Mouse (Mus musculus) urinary bladder, postnatal 4 days (tissue): ENCODE results near the gene Scamp1.
"Not testable (repeated sequence)": the region's sequence is repeated elsewhere in the genome, so short reads cannot be mapped to it uniquely, and the experiment has no call there.

Experiments
- DNase-seq, 2 experiments: peaks; one replicate each; pipeline ENCODE4 v3.0.0; 2021 to 2022; ENCODE audit warnings: low spot score in 2 of 2

The Scamp1 gene

DNA sequence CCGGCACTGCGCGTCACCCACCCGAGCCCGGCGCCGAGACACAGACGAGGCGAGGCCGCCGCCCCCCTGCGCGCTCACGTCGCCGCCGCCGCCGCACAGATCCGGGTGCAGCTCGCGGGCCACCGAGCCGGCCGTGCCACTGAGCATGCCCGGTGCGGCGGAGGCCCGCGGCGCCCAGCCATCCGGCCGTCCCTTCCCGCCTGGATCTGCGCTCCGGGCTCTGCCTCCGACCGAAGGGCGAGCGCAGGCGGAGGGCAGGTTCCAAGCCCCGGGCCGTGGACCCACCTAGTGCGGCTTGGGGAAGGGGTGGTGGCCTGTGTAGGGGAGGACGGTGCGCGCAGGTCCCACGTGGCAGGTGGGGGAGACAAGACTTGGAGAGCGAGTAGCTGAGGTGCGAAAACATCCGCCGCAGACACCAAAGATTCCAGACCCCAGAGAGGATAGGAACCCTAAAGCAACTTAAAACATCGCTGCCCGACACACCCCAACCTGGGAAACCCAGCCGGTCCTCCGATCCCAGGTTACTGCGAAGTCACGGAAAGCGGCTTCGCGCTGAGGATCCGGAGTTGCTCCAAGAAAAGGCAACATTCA is at the start of gene Scamp1:
Gene Scamp1, minus strand, starts transcription at position 577 of the 591 bp plus-strand sequence.
- peak; percentile 86 to 88 for DNase-seq

DNA sequence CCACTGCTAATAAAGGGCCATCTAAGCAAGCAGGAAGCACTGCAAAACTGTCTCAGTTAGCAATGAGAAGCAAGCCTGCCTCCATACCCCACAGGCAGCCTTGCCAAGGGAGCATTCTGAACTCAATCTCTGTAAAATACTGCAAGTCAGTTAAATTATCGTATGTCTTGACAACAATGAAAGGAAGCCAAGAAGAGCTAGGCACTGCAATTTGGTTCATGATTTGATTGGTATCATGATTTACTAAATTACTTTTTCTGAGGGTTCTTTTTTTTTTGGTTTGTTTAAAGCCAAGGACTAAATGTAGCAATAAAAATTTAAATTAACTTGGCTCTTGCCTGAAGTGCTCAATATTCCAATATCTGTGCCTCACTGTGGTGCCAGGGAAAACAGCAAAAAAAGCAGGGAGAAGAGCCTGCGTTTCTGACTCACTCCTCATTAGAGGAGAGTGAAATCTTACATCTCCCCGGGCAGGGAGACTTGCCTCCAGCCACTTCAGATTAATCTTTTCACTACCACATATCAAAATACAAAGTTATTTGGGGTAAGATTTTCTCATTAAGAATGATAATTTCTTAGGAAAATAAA is 44.8 kb upstream of the Scamp1 start:
- no peak for DNase-seq

DNA sequence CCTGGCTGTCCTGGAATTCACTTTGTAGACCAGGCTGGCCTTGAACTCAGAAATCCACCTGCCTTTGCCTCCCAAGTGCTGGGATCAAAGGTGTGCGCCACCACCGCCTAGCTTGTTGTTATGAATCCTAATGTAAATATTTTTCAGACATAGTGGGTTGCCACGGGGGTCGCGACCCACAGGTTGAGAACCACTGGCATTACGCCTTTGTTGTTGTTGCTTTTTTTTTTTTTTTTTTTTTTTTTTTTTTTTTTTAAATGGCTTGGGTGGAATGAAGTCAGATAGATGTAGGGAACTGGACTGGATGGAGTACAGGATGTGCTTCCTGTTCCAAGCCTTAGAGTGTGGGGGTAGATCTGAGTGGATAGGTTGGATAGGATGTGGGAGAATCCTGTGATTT is 43.3 kb upstream of the Scamp1 start:
- not testable (repeated sequence) for DNase-seq

DNA sequence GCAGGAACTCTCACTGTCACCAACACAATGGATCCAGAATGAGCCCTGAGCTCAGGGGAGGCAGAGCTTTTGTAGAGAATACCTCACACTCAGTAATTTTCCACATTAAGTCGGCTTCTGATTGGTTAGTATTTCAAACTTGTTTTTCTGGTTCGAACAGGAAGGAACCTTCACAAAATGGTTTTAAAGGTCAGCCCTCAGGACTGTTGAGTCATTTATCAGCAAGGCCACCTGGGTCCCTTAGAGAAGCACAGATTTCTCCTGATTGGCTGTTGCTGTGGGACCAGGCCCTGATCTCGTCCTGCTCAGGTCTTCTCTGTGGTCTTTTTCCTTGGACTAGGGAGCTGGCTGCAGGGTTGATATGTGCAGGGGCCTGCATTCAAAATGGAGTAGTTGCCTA is 42.4 kb upstream of the Scamp1 start:
- no peak for DNase-seq

DNA sequence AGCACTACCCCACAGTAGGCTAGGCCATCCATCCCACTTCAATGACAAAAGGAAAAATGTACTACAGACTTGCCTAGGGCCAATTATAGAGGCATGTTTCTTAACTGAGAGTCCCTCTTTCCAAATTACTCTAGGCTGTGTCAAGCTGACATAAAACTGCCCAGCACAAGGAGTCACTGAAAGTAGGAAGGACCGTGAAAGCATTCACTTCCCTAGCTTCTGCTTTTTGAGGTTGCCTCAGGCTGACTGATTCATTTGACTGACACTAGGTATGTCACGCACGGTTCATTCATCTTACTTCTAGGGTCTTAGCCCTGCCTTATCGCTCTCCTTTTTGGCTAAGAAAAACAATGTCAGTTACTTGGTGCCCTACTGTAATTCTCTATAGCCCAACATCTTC is 36.8 kb upstream of the Scamp1 start:
- no peak for DNase-seq

DNA sequence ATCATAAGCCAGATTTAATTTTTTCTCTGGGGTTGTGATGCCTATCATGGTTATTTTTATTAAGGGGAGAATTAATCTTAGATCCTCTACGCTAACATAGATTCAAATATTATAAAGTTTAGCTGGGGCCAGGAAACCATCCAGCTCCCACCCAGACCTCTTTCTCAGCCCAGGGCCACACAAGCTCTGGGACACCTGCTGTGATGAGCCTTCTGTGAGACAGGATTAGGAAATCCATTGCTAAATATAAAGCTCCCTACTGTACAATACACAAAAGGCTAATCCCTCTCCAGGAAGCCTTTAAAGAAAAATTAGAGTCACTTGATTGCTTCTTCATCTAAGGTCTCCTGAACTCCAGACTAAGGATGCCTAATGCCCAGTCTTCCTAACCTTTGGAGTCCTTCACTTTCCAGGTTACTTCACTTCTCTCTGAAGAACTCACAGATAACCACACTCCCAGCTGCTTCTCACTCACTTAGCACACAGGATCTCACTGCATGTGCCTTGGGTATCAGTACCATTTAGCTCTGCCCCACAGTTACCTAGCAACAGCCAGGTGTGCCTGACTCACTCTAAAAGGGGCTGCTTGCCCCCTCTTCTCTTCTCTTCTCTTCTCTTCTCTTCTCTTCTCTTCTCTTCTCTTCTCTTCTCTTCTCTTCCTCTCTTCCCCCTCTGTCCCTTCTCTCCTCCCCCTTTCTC is 35.6 kb upstream of the Scamp1 start:
- DNase-seq: no peak

DNA sequence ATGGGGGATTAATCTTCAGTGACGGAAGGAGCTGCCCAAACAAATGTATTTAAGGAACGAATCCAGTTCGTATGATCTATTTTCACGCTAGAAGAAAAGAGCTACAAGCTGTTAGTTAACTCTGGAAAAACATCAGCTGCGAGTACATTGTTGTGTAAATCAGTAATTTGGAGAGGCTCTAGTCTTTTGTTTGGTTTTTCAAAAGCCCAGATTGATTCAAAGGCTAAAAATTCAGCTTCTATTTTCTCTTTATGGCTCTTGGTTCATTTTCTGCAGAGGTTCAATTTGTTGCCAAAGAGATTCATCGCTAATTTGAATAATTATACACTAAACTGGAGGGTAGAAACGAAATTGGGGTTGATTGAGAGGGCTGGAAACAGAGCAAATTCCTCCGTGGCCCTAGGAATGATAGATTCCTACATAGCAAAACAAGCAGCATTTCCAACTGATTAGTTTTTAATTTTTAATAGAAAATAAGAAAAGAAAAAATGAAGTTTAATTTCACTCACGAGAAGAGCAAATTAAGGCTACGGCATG is 31.4 kb upstream of the Scamp1 start:
- no peak for DNase-seq

DNA sequence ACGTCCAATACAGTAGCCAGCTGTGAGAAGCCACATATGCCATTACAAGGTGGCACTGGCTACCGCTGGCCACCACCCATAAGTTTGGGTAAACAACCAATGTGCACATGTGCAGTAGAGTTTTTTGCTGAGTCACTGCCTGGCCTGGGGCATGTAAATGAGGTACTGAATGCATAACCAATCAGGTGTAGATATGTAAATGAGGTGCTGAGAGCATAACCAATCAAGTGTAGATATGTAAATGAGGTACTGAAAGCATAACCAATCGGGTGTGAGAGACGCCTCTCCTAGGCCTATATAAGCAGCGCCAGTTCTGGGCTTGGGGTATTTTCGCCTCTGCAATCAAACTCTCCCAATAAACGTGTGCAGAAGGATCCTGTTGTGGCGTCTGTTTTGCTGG is 27.2 kb upstream of the Scamp1 start:
- not testable (repeated sequence) for DNase-seq

DNA sequence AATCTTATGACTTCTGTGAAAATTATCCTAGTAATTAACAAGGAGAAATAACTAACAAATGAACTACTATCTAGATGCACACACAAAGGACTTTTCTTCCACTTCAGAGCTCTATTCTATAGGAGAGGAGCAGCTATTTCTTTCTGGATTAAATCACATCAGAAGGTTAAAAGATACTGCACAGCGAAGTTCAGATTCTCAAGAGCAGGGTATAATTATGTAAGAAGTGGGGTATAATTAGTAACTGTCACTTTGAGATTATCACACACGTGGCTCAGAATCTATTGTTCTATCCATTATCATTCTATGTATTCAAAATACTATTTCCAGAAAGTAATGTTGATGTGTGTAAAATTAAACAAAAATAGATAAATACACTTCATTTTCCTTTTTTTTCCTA is 22.6 kb upstream of the Scamp1 start:
- DNase-seq: no peak

DNA sequence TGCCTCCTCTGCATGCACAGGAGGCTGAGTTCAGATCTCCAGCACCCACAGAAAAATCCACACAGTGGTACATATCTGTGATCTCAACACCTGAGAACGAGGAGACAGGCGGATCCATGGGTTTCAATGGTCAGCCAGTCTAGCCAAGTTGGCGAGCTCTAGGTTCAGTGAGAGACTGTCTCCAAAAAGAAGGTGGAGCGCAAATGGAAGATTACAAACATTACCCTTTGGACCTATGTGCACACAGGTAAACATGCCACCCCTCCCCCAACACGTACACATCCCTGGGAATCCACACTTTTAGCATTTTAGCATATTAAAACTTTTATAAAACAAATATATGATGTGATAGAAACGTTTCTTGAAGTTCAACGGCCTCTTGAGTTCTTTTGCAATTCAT is 21.9 kb upstream of the Scamp1 start:
- DNase-seq: no peak

DNA sequence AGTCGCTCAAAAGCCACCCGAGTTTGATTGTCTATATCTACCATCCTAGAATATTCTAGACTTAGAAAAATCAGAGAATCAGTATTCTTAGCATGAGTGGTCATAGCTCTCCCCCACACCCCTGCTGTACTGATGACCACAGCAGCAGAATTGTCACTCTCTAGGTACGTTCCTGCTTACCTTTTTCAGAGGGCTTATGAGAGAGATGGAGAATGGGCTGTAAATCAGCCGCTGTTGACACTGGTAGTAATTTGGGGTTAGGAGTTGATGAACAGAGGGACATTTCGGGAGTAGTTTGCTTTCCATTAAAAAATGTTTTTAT is 21.3 kb upstream of the Scamp1 start:
- no peak for DNase-seq

DNA sequence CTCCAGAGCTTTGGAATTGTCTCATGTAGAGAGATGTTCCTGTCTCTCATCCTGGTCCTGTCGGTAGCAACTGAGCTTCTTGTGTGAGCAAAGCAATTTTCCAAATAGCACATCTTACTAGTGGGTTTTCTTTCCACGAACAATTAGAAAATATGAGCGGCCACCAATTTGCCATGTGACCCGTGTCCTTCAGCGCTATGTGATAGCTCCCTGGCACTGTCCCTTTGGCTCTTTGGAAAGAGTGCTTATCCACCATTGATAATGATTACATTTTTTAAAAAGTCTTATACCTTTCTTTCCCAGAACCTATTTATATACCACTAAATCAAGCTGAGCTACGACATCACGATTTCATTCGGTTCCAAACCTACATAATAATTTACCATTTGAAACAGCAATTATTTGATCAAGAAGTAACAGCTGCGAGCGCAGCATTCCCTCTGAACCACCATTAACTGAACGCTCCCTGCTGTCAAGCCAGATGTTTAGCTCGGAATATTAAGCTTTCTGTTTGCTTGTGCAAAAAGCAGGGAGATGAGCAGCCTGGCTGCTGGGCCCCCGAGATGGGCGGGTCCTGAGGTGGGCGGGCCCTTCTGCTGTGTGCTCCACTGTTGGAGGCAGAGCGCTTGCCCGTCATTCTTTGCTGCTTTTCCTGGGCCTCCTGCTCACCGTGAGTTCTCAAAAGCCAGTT is 20.8 kb upstream of the Scamp1 start:
- DNase-seq: no peak

DNA sequence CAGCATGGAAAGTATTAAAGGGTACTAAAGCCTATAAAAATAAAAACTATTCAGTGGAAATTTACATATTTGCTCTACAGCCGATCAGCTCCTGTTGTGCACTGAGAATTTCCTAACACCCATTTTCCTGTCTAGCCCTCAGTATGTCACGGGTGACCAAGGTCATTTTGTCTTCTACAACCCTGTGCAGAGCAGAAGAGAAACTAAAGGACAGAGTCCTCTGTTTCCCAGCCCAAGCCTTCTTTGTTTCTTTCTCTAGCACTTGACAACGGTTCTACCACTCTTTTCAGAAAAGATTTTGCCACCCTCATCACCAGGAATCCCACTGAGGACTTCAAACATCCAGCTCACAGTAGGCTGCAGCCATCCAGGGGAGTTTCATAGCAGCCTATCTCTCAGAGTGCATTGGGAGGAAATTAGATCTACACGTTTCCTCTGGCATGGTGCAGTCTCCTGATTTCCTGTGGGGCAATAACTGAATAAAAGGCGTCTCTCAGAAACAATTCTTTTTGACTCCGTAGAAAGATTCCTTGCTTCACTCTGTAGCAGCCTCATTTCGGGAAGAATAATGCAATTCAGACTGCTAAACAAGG is 15.4 kb upstream of the Scamp1 start:
- DNase-seq: no peak

DNA sequence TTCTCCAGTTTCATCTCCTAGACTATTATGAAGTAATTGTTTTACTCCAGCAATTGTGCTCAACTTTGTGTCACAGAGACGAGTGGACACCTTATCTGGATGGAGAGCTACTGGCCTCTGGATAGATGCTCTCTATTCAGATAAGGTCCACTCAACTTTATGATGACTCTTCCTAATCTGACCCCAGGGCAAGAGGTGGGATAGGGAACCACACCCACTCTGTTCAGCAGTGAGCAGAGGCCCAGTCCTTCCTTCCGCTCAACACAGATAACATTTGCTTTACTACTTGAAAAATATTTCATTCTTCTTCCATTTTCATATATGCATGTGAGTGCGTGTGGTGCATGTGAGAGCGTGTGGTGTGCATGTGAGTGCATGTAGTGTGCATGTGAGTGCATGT is 14.6 kb upstream of the Scamp1 start:
- DNase-seq: no peak

DNA sequence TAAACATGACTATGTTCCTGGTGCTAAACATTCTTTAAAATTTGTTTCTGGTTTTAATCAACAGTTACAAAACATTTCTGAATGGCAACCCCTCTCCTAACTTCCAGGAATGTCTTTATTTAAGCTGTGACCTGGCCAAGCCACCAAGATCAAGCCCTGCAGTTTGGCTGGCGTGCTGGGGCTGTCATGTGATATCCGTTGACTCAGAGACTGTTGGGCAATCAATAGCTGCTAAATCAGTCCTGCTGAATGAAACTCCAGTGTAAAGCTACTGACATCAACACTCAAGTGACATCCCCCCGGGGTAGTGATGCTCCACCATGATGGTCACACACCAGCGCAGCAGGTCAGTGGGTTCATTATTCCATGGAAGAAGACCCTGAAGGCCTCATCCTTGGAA is 12.7 kb upstream of the Scamp1 start:
- DNase-seq: no peak

DNA sequence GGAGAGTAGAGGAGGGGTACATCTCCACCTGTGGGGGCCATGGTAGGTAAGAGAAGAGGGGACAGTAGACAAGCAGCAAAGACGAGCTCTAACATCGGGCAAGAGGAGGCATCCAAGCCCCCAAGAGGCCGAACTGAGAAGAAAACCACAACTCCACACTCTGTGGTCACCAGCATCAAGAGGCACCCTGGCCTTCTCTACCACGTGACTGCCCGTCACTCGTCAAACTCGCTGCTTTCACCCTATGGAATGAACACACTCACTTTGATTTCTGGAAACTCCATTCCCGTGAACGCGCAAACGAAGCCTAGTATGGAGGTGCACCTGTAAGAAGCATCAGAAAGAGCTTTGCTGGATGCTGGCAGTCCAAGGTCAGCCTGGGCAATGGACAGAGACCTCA is 10.7 kb upstream of the Scamp1 start:
- no peak for DNase-seq

DNA sequence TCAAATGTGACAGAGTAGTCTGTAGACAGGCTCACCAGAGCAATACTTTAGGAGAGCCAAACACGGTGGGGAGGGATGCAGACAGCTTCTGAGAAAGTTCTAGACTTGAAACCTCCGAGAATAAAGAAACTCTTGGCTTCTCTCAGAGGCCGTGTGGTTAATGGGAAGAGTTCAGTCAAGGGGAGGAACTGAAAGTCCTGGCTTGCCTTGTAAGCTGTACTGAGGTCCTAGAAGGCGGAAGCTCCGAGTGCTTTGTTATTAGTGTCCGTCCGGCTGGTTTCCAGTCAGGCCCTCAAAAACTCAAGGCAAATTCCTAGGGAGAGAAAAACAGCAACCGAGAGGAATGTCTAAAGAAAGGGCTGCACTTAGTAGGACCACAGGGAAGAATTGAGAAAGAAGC is 10.3 kb upstream of the Scamp1 start:
- no peak for DNase-seq

DNA sequence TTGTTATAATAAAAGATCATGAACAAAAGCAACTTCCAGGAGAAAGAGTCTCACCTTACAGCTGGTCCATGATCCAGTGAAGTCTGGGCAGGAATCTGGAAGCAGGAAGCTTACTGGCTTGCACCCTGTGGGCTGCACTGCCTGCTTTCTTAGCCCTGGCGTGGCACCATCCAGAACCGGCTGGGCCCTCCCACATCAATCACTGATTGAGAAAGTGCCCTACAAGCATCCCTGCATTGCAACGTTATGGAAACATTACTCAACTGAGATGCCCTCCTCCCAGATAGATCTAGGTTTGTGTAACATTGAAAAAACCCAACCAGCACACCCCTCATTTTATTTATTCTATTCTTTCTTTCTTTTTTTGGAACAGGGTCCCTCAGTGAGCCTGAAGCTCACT is 9.2 kb upstream of the Scamp1 start:
- DNase-seq: no peak

DNA sequence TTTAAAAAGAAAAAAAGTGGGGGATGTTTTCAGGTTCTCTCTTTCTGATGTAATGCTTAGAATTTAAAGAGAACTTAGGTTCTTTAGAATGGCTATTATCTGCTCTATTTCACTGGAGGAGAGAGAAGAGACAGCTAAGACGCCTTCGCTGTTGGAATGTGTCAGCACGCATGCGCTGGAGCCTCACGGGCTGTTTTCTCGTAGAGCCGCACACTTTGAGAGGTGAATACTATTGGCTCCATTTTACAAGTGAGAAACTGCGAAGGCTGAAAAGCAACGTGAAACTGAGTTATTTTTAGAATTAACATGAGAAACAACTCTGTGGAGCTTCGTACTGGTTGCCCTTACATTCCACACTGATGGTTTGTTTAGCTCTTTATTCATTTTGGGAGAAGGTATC is 8.3 kb upstream of the Scamp1 start:
- no peak for DNase-seq

DNA sequence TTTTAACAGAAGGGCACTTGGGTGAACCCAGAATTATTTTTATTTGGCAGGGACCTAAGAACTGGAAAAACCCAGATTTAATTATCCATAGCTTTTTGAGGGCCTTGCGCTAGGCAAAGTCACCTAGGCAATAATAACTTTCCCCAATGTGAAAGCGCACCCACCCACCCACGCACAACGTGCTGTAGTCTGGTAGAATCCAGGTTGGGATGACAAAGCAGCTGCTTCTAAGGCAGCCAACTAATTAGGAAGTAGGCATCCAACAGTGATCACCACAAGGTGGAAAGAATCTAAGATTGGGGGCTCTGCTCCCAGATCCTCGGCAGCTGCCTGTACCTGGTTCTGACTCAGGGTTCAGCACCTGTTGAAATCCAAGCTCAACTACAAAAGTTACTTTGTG is 538 bp upstream of the Scamp1 start:
- DNase-seq: no peak

DNA sequence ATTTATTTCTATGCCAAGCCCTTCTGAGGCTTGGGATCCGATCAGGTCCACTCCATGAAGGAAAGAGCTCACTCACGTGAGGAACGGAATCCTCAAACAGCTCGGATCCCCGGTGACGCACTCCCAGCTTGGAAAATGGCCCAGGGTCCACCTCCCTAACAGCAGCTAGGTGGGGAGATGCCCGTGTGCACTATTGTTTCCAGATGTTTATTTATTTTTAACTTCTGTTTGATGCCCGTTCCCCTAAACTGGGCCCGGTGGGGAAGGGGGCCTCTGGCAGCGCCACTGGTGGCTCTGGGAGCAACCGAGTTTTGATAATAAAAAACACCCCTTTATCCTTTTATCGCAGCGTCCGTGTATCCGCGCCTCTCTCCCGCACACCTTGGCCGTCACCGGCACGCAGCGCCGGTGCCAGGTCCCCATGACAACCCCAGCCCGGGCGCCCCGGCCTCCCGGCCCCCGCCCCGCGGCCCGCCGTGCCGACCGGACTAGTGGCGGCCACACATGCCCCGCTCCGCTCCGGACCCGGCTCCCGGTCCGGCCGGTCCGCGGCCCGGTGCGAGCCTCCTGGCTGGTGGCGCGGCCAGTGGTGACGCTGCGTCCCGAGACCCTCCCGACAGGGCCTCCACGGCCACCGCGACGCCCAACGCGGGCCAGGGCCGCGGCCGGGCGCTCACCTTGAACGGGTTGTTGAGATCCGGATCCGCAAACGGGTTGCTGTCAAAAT is 951 bp downstream of the Scamp1 start:
- DNase-seq: peak in 1 of 2 experiments; percentile 67

DNA sequence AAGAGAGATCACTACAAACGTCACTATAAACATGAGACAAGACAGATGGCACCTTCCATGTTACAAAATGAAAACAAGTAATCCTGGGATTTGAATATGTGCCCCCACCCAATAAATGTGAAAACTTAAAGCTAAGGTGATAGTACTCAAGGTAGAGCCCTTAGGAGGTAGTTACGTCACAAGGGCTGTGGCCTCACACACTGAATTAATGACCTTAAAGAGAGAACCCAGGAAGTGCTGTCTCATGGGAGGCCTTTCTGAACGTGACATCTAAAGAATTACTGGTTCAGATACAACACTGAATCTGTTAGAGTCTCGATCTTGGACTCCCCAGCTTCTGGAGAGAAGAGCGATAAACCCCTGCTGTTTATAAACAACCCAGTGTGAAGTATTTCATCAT is 6.2 kb downstream of the Scamp1 start:
- no peak for DNase-seq
